Mouse (Mus musculus): ENCODE data around the gene Cep152. TPM values are rescaled to one million over a fixed set of nuclear protein-coding genes. Genes with fewer than 3 reads are reported as not detected.

Gene Cep152
- polyA plus RNA-seq, 1 experiment from 2014 or later = 7.0 TPM

DNA sequence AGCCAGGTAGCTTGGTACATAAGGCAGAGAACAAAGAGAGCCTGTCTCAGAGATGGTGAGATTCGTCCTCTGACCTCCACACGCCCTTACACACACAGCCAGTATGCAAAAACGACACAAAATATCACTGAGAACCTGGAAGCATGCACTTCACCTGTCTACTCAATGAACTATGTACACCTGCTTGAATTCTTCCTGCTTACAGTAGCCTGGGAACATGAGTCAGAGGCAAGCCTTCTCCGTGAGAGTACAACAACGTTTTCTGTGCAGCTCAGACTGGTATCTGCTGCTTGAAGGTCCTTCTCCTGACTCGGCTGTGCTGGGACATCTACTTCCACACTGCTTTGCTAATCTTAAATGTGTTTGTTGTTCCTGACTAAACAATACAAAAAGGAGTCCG is 83.5 kb downstream of the Cep152 start:
- no peak for ATAC-seq (ENCODE audit: insufficient number of reproducible peaks, insufficient read depth, low FRiP score, low read depth)
- H3K4me1 ChIP-seq (ENCODE audit: control insufficient read depth, insufficient read depth, low read length) = no peaks in the 10 kb centered on the region
- 63% methylated on average over 7 of the region's 7 CpGs for WGBS

DNA sequence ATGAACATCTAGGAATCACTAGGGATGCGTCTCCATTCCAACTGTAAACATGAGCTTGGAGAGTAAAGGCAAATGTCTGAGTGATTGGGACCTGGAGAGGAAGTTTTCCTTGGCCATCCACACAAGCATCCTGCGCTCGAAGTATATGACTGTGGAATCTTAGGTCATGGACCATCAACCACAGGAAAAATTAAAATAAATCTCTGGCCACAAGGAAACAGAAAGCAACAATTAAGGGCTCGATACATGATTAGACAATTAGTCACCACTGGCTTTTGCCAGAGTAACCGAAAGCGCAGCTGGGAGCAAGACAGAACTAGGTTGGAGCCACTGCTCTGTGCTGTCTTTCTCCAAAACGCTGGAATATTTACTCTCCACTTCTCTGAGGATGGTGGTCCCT is 84.3 kb downstream of the Cep152 start:
- H3K9ac ChIP-seq (replicated peaks; ENCODE audit: low read depth, low read length) = no peak overlapping the region
- no peaks in the 10 kb centered on the region for H3K27me3 ChIP-seq (ENCODE audit: control insufficient read depth, insufficient read depth, low read length)
- ATAC-seq (ENCODE audit: insufficient number of reproducible peaks, insufficient read depth, low FRiP score, low read depth) = no peak
- H3K36me3 ChIP-seq (ENCODE audit: control insufficient read depth, insufficient read depth, low read length) = no peaks in the 10 kb centered on the region
- H3K4me2 ChIP-seq (replicated peaks; ENCODE audit: low read depth, low read length) = no peak overlapping the region
- H3K4me1 ChIP-seq (ENCODE audit: control insufficient read depth, insufficient read depth, low read length) = no peaks in the 10 kb centered on the region
- no peak overlapping the region for H3K27ac ChIP-seq (ENCODE audit: low read length)
- H3K9me3 ChIP-seq (ENCODE audit: control insufficient read depth, low read depth, low read length) = no peaks in the 10 kb centered on the region
- no peak overlapping the region for H3K4me3 ChIP-seq (ENCODE audit: low read depth, low read length)
- 76% methylated on average over 7 of the region's 7 CpGs for WGBS

More for the DNA sequence above, 83.5 kb downstream of the Cep152 start:
- Histone ChIP-seq H3K36me3 (ENCODE audit: control insufficient read depth, insufficient read depth, low read length) (no peaks in the 10 kb centered on the region), H3K4me2 (replicated peaks; ENCODE audit: low read depth, low read length) (no peak overlapping the region), H3K27me3 (ENCODE audit: control insufficient read depth, insufficient read depth, low read length) (no peaks in the 10 kb centered on the region), H3K27ac (ENCODE audit: low read length) (no peak overlapping the region), H3K4me3 (ENCODE audit: low read depth, low read length) (no peak overlapping the region), H3K9ac (replicated peaks; ENCODE audit: low read depth, low read length) (no peak overlapping the region), H3K9me3 (ENCODE audit: control insufficient read depth, low read depth, low read length) (no peaks in the 10 kb centered on the region)

DNA sequence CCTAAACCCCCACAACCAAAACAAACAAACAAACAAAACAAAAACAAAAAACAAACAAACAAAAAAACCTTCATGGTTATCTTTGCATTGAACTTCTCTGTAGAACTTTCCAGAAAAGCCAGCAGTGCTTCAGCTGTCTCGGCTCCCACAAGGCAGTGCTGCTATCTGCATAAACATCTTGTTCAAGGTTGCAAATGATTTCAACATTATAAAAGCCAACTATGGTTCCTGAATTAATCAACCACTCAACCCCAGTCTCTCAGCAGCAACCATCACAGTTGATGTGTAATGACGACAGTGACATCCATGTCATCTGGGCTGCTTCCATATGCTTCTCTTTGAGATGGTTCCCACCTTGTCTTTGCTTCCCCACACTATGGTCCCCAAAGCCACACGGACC is 85.3 kb downstream of the Cep152 start:
- H3K4me3 ChIP-seq (ENCODE audit: low read depth, low read length) = no peak overlapping the region
- no peak for ATAC-seq (ENCODE audit: insufficient number of reproducible peaks, insufficient read depth, low FRiP score, low read depth)
- no peaks in the 10 kb centered on the region for H3K36me3 ChIP-seq (ENCODE audit: control insufficient read depth, insufficient read depth, low read length)
- H3K27ac ChIP-seq (ENCODE audit: low read length) = no peak overlapping the region
- no peaks in the 10 kb centered on the region for H3K27me3 ChIP-seq (ENCODE audit: control insufficient read depth, insufficient read depth, low read length)
- no peak overlapping the region for H3K4me2 ChIP-seq (replicated peaks; ENCODE audit: low read depth, low read length)
- 84% methylated on average over 3 of the region's 3 CpGs for WGBS
- H3K4me1 ChIP-seq (ENCODE audit: control insufficient read depth, insufficient read depth, low read length) = no peaks in the 10 kb centered on the region
- H3K9me3 ChIP-seq (ENCODE audit: control insufficient read depth, low read depth, low read length) = no peaks in the 10 kb centered on the region
- no peak overlapping the region for H3K9ac ChIP-seq (replicated peaks; ENCODE audit: low read depth, low read length)

DNA sequence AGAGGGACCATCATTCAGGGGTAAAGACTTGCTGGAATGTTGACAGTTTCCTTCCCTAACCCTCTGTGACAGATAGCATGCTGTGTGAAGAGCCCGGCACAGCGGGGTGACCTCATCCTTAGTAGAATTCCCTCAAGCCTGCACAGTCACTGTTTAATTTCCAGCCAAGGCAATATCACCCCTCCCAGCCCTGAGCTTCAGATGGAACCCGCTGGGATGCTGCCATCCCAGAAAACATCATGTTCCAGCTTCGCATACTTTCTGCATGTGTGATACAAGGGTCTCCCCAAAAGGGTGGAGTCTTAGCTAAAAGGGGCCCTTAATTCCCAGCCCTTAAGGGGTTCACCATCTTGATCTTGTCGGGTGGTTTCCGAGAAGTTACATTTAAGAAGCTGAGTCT is 94.2 kb downstream of the Cep152 start:
- peak; percentile 71; the same call in 1 of the 2 replicates for ATAC-seq (ENCODE audit: insufficient number of reproducible peaks, insufficient read depth, low FRiP score, low read depth)
- H3K4me2 ChIP-seq (replicated peaks; ENCODE audit: low read depth, low read length) = no peak overlapping the region
- WGBS = 62% methylated on average over 6 of the region's 6 CpGs
- no peaks in the 10 kb centered on the region for H3K27me3 ChIP-seq (ENCODE audit: control insufficient read depth, insufficient read depth, low read length)
- H3K9me3 ChIP-seq (ENCODE audit: control insufficient read depth, low read depth, low read length) = no peaks in the 10 kb centered on the region
- H3K4me3 ChIP-seq (ENCODE audit: low read depth, low read length) = no peak overlapping the region
- no peak overlapping the region for H3K9ac ChIP-seq (replicated peaks; ENCODE audit: low read depth, low read length)
- no peaks in the 10 kb centered on the region for H3K4me1 ChIP-seq (ENCODE audit: control insufficient read depth, insufficient read depth, low read length)
- H3K36me3 ChIP-seq (ENCODE audit: control insufficient read depth, insufficient read depth, low read length) = no peaks in the 10 kb centered on the region
- no peak overlapping the region; the same call in 1 of the 2 replicates for H3K27ac ChIP-seq (ENCODE audit: low read length)

DNA sequence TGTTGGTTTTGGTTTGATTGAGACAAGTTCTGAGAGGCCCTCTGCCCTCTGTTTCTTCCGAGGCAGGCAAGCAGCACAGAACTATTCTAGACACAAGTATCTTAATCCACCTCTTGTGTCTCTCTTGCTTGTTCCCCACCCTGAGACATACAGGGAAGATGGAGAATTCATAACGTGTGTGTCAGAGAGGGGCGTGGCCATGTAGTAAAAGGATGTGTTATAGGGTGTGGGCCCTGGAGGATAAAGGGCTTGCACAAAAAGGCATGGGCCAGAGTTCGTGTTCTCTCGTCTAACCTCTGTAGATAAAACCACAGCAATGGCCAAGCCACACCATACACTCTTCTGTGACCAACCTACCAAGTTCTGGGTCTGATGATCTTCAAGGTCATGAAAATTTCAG is 98.3 kb downstream of the Cep152 start:
- ATAC-seq (ENCODE audit: insufficient number of reproducible peaks, insufficient read depth, low FRiP score, low read depth) = no peak
- H3K4me3 ChIP-seq (ENCODE audit: low read depth, low read length) = no peak overlapping the region
- H3K4me2 ChIP-seq (replicated peaks; ENCODE audit: low read depth, low read length) = no peak overlapping the region
- H3K4me1 ChIP-seq (ENCODE audit: control insufficient read depth, insufficient read depth, low read length) = no peaks in the 10 kb centered on the region
- H3K36me3 ChIP-seq (ENCODE audit: control insufficient read depth, insufficient read depth, low read length) = no peaks in the 10 kb centered on the region
- H3K27me3 ChIP-seq (ENCODE audit: control insufficient read depth, insufficient read depth, low read length) = no peaks in the 10 kb centered on the region
- H3K27ac ChIP-seq (ENCODE audit: low read length) = no peak overlapping the region
- H3K9ac ChIP-seq (replicated peaks; ENCODE audit: low read depth, low read length) = no peak overlapping the region
- H3K9me3 ChIP-seq (ENCODE audit: control insufficient read depth, low read depth, low read length) = no peaks in the 10 kb centered on the region
- WGBS = 76% methylated on average over 5 of the region's 5 CpGs

DNA sequence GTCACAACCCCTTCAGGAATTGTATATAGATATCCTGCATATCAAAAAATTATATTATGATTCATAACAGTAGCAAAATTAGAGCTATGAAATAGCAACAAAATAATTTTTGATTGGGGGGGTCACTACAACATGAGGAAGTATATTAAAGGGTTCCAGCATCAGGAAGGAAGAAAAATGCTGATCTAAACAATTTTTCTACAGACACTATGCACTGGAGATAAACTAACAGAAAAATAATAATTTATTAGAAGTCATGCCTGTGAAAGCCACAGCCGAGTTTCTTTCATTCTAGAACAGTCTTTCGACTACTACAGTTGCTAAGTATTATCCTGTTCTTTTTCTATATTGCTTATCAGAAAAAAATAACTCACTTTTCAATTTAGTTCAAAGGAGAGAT is 99.4 kb downstream of the Cep152 start:
- Histone ChIP-seq H3K4me3 (ENCODE audit: low read depth, low read length) (no peak overlapping the region), H3K4me1 (ENCODE audit: control insufficient read depth, insufficient read depth, low read length) (no peaks in the 10 kb centered on the region), H3K27ac (ENCODE audit: low read length) (no peak overlapping the region), H3K27me3 (ENCODE audit: control insufficient read depth, insufficient read depth, low read length) (no peaks in the 10 kb centered on the region), H3K9ac (replicated peaks; ENCODE audit: low read depth, low read length) (no peak overlapping the region), H3K9me3 (ENCODE audit: control insufficient read depth, low read depth, low read length) (no peaks in the 10 kb centered on the region), H3K4me2 (replicated peaks; ENCODE audit: low read depth, low read length) (no peak overlapping the region), H3K36me3 (ENCODE audit: control insufficient read depth, insufficient read depth, low read length) (no peaks in the 10 kb centered on the region)
- 74% methylated on average over 2 of the region's 2 CpGs for WGBS
- ATAC-seq (ENCODE audit: insufficient number of reproducible peaks, insufficient read depth, low FRiP score, low read depth) = no peak

DNA sequence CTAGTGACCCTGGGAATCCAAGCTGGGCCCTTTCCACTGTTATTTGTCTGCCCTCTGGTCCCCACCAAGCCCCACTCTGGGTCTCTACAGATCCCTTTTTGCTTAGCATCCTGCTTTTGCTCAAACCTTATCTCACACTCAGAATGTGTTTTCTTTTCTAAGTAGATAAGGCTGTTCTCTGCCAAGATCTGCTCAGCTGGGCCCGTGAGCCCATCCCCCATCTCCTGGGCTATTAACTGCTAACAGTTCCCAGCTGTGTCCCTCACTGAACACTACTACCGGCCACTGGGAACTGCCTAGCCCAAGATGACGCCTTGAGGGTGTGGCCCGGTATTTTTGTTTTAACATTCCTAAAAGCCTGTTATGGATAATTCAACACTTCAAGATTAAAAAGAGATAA is 108.3 kb downstream of the Cep152 start:
- Histone ChIP-seq H3K4me1 (ENCODE audit: control insufficient read depth, insufficient read depth, low read length) (0 out of 2 replicates have a peak, but pooled peaks cover 5% of the 10 kb centered on the region), H3K27ac (ENCODE audit: low read length) (peak overlapping the region; percentile 39; the same call in 1 of the 2 replicates), H3K4me3 (ENCODE audit: low read depth, low read length) (no peak overlapping the region), H3K9me3 (ENCODE audit: control insufficient read depth, low read depth, low read length) (no peaks in the 10 kb centered on the region), H3K4me2 (replicated peaks; ENCODE audit: low read depth, low read length) (no peak overlapping the region), H3K36me3 (ENCODE audit: control insufficient read depth, insufficient read depth, low read length) (no peaks in the 10 kb centered on the region), H3K9ac (replicated peaks; ENCODE audit: low read depth, low read length) (no peak overlapping the region), H3K27me3 (ENCODE audit: control insufficient read depth, insufficient read depth, low read length) (no peaks in the 10 kb centered on the region)
- peak; percentile 71; the same call in 1 of the 2 replicates for ATAC-seq (ENCODE audit: insufficient number of reproducible peaks, insufficient read depth, low FRiP score, low read depth)
- WGBS = 7% methylated on average over 4 of the region's 4 CpGs

DNA sequence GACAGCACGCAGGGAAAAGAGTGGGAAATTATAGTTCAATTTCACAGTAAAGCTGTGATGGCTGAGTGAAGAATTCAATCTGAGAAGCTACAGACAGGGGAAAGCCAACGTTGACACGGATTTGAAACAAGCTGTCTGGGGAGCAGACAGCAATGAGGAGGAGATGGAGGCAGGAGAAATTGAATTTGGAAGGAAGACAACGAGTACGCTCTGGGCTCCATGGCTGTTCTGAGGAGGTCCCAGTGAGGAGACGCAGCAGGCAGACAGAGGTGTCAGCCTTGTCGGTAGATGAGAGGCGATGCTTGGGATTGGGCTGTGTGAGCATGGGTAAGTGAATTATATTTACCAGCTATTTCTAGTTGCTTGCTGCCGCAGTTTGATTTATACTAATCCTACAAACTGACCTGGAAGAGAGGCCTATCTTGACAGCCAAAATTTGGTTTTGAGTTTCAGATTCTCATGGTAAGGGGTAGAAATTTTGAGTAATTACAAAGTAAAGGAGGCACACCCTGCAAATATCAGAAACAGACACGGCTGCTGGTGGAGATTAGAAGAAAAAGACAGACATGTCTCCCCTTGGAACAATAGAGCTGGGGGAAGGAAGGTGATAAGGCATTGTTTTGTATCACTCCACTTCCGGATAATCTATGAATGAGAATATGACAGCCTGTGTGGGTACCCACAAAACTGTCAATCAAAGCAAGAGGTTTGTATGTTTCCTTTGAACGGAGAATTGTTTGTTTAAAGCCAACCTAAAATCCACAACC is 109.4 kb downstream of the Cep152 start:
- Histone ChIP-seq H3K4me1 (ENCODE audit: control insufficient read depth, insufficient read depth, low read length) (0 out of 2 replicates have a peak, but pooled peaks cover 5% of the 10 kb centered on the region), H3K27ac (ENCODE audit: low read length) (no peak overlapping the region), H3K9me3 (ENCODE audit: control insufficient read depth, low read depth, low read length) (no peaks in the 10 kb centered on the region), H3K4me3 (ENCODE audit: low read depth, low read length) (no peak overlapping the region), H3K4me2 (replicated peaks; ENCODE audit: low read depth, low read length) (no peak overlapping the region), H3K36me3 (ENCODE audit: control insufficient read depth, insufficient read depth, low read length) (no peaks in the 10 kb centered on the region), H3K27me3 (ENCODE audit: control insufficient read depth, insufficient read depth, low read length) (no peaks in the 10 kb centered on the region), H3K9ac (replicated peaks; ENCODE audit: low read depth, low read length) (no peak overlapping the region)
- 55% methylated on average over 12 of the region's 12 CpGs for WGBS
- ATAC-seq (ENCODE audit: insufficient number of reproducible peaks, insufficient read depth, low FRiP score, low read depth) = no peak

DNA sequence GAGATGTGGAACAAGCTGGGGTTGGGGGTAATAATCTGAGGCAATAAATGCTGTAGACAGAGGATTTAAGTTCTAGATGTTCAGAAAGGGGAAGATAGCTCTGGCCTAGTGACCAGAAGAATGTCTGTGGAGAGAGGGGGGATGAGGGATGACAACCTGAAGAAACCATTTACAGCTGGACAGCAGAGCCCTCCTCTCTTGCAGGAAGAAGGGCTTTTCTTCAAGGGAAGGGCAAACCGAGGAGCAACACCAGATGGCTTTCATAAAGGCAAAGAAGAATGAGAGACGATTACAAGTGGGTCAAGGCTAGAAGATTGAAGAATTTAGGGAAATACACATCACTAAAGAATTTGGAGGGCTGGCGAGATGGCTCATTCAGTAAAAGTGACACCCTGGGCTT is 110.5 kb downstream of the Cep152 start:
- WGBS = 37% methylated on average over 3 of the region's 3 CpGs
- H3K9me3 ChIP-seq (ENCODE audit: control insufficient read depth, low read depth, low read length) = no peaks in the 10 kb centered on the region
- no peaks in the 10 kb centered on the region for H3K27me3 ChIP-seq (ENCODE audit: control insufficient read depth, insufficient read depth, low read length)
- no peak overlapping the region for H3K9ac ChIP-seq (replicated peaks; ENCODE audit: low read depth, low read length)
- H3K27ac ChIP-seq (ENCODE audit: low read length) = no peak overlapping the region
- no peak for ATAC-seq (ENCODE audit: insufficient number of reproducible peaks, insufficient read depth, low FRiP score, low read depth)
- H3K36me3 ChIP-seq (ENCODE audit: control insufficient read depth, insufficient read depth, low read length) = no peaks in the 10 kb centered on the region
- no peak overlapping the region for H3K4me2 ChIP-seq (replicated peaks; ENCODE audit: low read depth, low read length)
- H3K4me1 ChIP-seq (ENCODE audit: control insufficient read depth, insufficient read depth, low read length) = 0 out of 2 replicates have a peak, but pooled peaks cover 5% of the 10 kb centered on the region
- H3K4me3 ChIP-seq (ENCODE audit: low read depth, low read length) = no peak overlapping the region

All from stomach, embryonic 14.5 days (tissue).